Mouse (Mus musculus) forebrain, embryonic 12.5 days (tissue): ENCODE measurements around the gene Il1a. TPM values are rescaled to one million over a fixed set of nuclear protein-coding genes. Genes with fewer than 3 reads are reported as not detected.

Experiments used
- ATAC-seq: fragments of 200-750 bp; cut with Nextera tagmentation; 2 replicates; pipeline ENCODE4 v1.8.0; 2017; ENCODE audit warnings: moderate TSS enrichment; ENCODE audit not compliant: low FRiP score
- H3K27ac ChIP-seq: fragments of 300-500 bp; sonication (generic); 2 replicates; pipeline ENCODE4 v1.5.1; 2016; ENCODE audit warnings: mild to moderate bottlenecking
- H3K27me3 ChIP-seq: fragments of 300-500 bp; sonication (generic); 2 replicates; pipeline ENCODE4 v1.6.1; 2016; ENCODE audit warnings: mild to moderate bottlenecking
- H3K36me3 ChIP-seq: fragments of 300-500 bp; sonication (generic); replicated peaks from 2 replicates; pipeline ENCODE4 v1.6.1; 2016; ENCODE audit warnings: mild to moderate bottlenecking
- H3K4me1 ChIP-seq: fragments of 300-500 bp; sonication (generic); 2 replicates; pipeline ENCODE4 v1.6.1; 2016
- H3K4me2 ChIP-seq: fragments of 300-500 bp; sonication (generic); 2 replicates; pipeline ENCODE4 v1.6.1; 2016; ENCODE audit warnings: mild to moderate bottlenecking, moderate library complexity
- H3K4me3 ChIP-seq: fragments of 300-500 bp; sonication (generic); replicated peaks from 2 replicates; pipeline ENCODE4 v1.5.1; 2016; ENCODE audit warnings: mild to moderate bottlenecking
- H3K9ac ChIP-seq: fragments of 300-500 bp; sonication (generic); 2 replicates; pipeline ENCODE4 v1.6.1; 2016; ENCODE audit warnings: mild to moderate bottlenecking
- H3K9me3 ChIP-seq: fragments of 300-500 bp; sonication (generic); 2 replicates; pipeline ENCODE4 v1.6.1; 2016
- WGBS: fragments of 180-500 bp; shearing (Covaris S2); methylation state at CpG from one replicate; pipeline ENCODE4 v1.1.7; 2016; 5-methylcytosine and 5-hydroxymethylcytosine counted together
- polyA plus RNA-seq: library from polyadenylated mRNA; unstranded; fragments of >200 nt; fragmentation: Nextera tagmentation; extraction: Ambion mirVana; gene quantifications from 2 replicates; pipeline ENCODE4 v1.2.1, GENCODE M21; 2016

Gene Il1a
- polyA plus RNA-seq, 1 experiment from 2014 or later, result 0.18 TPM

DNA sequence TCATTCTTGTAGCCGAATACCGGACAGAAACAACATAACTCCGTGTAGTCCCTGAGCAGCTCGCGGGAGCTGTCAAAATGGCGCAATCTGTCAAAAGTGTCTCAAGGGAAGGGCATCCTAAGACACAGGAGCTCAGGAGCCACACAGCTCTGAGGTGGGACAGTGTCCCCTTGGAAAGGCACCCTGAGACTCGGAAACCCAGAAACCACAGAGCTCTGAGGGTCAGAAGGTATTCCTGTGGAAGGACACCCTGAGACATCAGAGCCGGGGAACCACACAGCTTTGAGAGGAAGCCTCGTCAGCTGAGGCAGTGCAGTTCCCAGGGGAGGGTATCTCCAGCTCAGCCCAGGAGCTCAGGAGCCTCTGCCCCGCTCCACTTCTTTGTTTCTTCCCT, 12.2 kb downstream of the Il1a start:
- Histone ChIP-seq H3K4me3 (peak overlapping the region; percentile 86), H3K27me3 (no peaks in the 10 kb centered on the region)
- ATAC-seq, result peak; percentile 67

DNA sequence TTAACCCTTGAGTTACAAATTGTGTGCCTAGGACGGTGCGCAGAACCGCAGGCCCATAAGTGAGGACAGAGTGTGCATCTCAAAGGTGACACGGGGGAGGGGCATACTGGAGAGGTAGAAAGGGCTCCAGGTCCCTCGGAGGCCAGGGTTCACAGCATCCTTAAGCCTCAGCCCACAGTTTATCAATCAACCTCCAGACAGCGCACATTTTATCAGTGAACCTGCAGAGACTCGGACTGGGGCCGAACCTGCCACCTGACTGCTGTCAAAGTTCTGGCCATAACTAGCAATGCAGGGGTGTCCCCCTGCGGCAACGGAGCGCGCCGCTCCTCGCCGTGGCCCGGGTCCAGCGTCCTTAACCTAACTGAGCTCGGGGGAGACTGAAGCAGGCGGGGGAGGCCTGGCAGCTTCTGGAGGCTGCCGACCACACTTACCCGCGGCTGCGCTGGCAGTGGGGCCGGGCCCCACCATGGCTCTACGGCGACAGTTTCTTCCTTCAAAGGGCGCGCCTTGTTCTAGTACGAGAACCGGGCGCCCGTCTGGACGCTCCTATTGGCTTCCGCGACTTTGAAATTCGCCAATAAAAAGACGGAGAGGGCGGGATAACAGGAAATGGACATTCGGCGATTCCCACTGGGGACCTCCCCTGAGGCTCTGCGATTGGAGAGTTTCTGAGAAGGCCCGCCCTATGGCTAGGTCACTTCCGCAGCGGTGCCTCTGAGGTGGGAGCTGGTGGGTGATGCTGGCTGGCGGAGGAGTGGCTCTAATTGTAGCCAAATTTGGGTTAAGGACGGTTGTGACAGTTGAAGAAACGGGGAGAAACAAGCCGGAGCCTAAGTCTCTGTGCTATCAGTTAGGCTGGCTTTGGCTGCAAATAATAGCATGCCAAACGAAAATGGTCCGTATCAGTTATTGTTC, 12.8 kb downstream of the Il1a start, which contains the start of gene Ckap2l:
TSS of gene Ckap2l (minus strand) at position 542 of the 918 bp plus-strand sequence.
- under 1% methylated on average over 50 of the region's 50 CpGs for WGBS
- Histone ChIP-seq H3K4me3 (peak within 1 kb of the TSS; percentile 86), H3K36me3 (no peaks in the 10 kb centered on the region; the same call in none of the 2 replicates), H3K4me1 (peaks cover 21% of the 10 kb centered on the region), H3K27ac (peak within 1 kb of the TSS; percentile 94), H3K9me3 (no peaks in the 10 kb centered on the region), H3K4me2 (peak within 1 kb of the TSS; percentile 80), H3K9ac (peak within 1 kb of the TSS; percentile 78), H3K27me3 (no peaks in the 10 kb centered on the region)
- ATAC-seq, result peak; percentile 100

More for the DNA sequence above, 12.2 kb downstream of the Il1a start:
- Histone ChIP-seq H3K4me1 (peaks cover 21% of the 10 kb centered on the region), H3K27ac (peak overlapping the region; percentile 94), H3K9ac (peak overlapping the region; percentile 77), H3K36me3 (no peaks in the 10 kb centered on the region; the same call in none of the 2 replicates), H3K4me2 (peak overlapping the region; percentile 80), H3K9me3 (no peaks in the 10 kb centered on the region)
- 2% methylated on average over 10 of the region's 10 CpGs for WGBS

GRCm38 (mm10) chr2:129296086-129296485, 13.7 kb downstream of the Il1a start:
- WGBS, result 60% methylated on average over 5 of the region's 5 CpGs
- Histone ChIP-seq H3K9ac (peak overlapping the region; percentile 78), H3K27me3 (no peaks in the 10 kb centered on the region), H3K4me3 (peak overlapping the region; percentile 86), H3K27ac (no peak overlapping the region), H3K9me3 (no peaks in the 10 kb centered on the region), H3K36me3 (peaks cover 3% of the 10 kb centered on the region), H3K4me2 (peak overlapping the region; percentile 69), H3K4me1 (peaks cover 21% of the 10 kb centered on the region)
- no peak for ATAC-seq

- 93% methylated on average over 5 of the region's 5 CpGs for WGBS
- no peaks in the 10 kb centered on the region for H3K9me3 ChIP-seq
- peaks cover 9% of the 10 kb centered on the region for H3K36me3 ChIP-seq
- no peak for ATAC-seq
- H3K27ac ChIP-seq, result no peak overlapping the region
- H3K27me3 ChIP-seq, result no peaks in the 10 kb centered on the region
- H3K4me2 ChIP-seq, result peak overlapping the region; percentile 69; the same call in 1 of the 2 replicates
- H3K4me3 ChIP-seq, result no peak overlapping the region
- no peak overlapping the region for H3K9ac ChIP-seq
- peaks cover 21% of the 10 kb centered on the region for H3K4me1 ChIP-seq
Observed at GRCm38 (mm10) chr2:129295075-129295474, 14.7 kb downstream of the Il1a start.

DNA sequence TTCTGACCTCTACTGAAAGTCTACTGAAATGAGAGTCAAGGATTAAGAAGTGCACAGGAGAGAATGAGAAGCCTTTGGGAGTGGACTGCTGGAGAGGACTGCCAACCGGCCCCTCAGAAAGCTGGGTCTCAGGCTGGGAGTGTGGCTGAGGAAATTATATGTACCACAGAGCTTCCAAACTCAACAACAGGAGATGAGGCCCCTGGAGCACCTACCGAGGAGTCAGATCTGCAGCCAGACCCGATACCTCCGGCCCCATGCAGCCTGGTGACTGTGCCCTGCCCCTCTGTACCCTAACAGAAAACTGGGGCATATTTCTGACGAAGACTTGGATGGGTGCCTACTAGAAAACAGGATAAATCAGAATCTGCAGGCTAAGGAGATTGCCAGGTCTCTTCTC, 35.9 kb downstream of the Il1a start:
- H3K27ac ChIP-seq, result no peak overlapping the region
- no peak overlapping the region for H3K4me3 ChIP-seq
- peaks cover 70% of the 10 kb centered on the region for H3K36me3 ChIP-seq
- no peak for ATAC-seq
- 95% methylated on average over 5 of the region's 5 CpGs for WGBS
- no peak overlapping the region for H3K4me2 ChIP-seq
- H3K4me1 ChIP-seq, result no peaks in the 10 kb centered on the region
- H3K27me3 ChIP-seq, result no peaks in the 10 kb centered on the region
- H3K9me3 ChIP-seq, result no peaks in the 10 kb centered on the region
- H3K9ac ChIP-seq, result no peak overlapping the region

DNA sequence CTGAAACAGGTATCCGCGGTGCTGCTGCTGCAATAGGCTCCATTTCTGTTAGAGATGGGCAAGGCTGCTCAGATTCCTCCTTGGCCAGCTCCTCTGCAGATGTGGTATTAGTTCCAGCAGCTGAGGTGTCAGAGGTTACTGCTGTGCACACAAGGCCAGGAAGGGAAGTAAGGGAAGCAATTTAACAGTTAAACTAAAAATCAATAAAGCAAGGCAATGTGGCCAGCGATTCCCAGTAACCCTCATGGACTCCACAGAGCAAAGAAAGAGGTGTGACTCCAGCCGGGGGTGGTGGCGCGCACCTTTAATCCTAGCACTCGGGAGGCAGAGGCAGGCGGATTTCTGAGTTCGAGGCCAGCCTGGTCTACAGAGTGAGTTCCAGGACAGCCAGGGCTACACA, 39.2 kb downstream of the Il1a start:
- peaks cover 87% of the 10 kb centered on the region for H3K36me3 ChIP-seq
- H3K9ac ChIP-seq, result no peak overlapping the region

GRCm38 (mm10) chr2:129269986-129270385, 39.8 kb downstream of the Il1a start:
- no peak overlapping the region for H3K4me2 ChIP-seq
- no peak for ATAC-seq
- peaks cover 82% of the 10 kb centered on the region for H3K36me3 ChIP-seq
- no peak overlapping the region for H3K27ac ChIP-seq
- H3K4me3 ChIP-seq, result no peak overlapping the region
- H3K9me3 ChIP-seq, result 0 out of 2 replicates have a peak, but pooled peaks cover 8% of the 10 kb centered on the region
- WGBS, result 93% methylated on average over 5 of the region's 5 CpGs
- no peak overlapping the region for H3K9ac ChIP-seq
- no peaks in the 10 kb centered on the region for H3K27me3 ChIP-seq
- no peaks in the 10 kb centered on the region for H3K4me1 ChIP-seq

More for the DNA sequence above, 39.2 kb downstream of the Il1a start:
- Histone ChIP-seq H3K9me3 (0 out of 2 replicates have a peak, but pooled peaks cover 8% of the 10 kb centered on the region), H3K4me2 (no peak overlapping the region), H3K4me3 (no peak overlapping the region), H3K4me1 (no peaks in the 10 kb centered on the region), H3K27ac (no peak overlapping the region), H3K27me3 (no peaks in the 10 kb centered on the region)
- 90% methylated on average over 9 of the region's 9 CpGs for WGBS
- no peak for ATAC-seq

GRCm38 (mm10) chr2:129269161-129269643, 40.6 kb downstream of the Il1a start:
- Histone ChIP-seq H3K4me1 (no peaks in the 10 kb centered on the region), H3K27ac (no peak overlapping the region), H3K9me3 (0 out of 2 replicates have a peak, but pooled peaks cover 8% of the 10 kb centered on the region), H3K9ac (no peak overlapping the region), H3K36me3 (peaks cover 77% of the 10 kb centered on the region), H3K4me2 (no peak overlapping the region), H3K4me3 (no peak overlapping the region), H3K27me3 (no peaks in the 10 kb centered on the region)
- WGBS, result 94% methylated on average over 12 of the region's 12 CpGs
- no peak for ATAC-seq

DNA sequence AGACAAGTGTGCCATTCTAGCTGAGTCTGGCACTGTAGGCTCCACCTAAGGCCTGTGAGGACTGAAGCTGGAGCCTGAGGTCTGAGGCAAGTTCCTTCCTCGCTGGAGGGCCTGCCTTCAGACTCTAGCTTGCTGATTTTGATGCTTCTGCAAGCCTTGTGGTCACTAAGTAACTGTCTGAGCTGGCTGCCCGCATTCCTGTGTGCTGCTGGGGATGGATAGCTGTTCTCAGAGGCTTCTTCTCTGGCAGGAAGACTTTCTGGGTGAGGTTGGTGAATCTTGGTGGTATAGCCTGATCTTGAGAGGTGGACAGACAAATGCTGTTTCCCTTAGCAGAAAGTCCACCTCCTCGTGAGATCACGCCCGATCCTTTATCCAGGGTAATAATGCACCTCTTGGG, 42.0 kb downstream of the Il1a start:
- Histone ChIP-seq H3K36me3 (peaks cover 63% of the 10 kb centered on the region), H3K4me2 (no peak overlapping the region), H3K4me3 (no peak overlapping the region), H3K9me3 (0 out of 2 replicates have a peak, but pooled peaks cover 8% of the 10 kb centered on the region), H3K4me1 (no peaks in the 10 kb centered on the region), H3K27ac (no peak overlapping the region), H3K27me3 (no peaks in the 10 kb centered on the region), H3K9ac (no peak overlapping the region)
- ATAC-seq, result no peak
- 98% methylated on average over 5 of the region's 5 CpGs for WGBS

GRCm38 (mm10) chr2:129265316-129265715, 44.5 kb downstream of the Il1a start:
- 93% methylated on average over 7 of the region's 7 CpGs for WGBS
- Histone ChIP-seq H3K27me3 (no peaks in the 10 kb centered on the region), H3K27ac (no peak overlapping the region), H3K36me3 (peaks cover 44% of the 10 kb centered on the region), H3K4me1 (no peaks in the 10 kb centered on the region), H3K4me2 (no peak overlapping the region), H3K4me3 (no peak overlapping the region), H3K9me3 (0 out of 2 replicates have a peak, but pooled peaks cover 8% of the 10 kb centered on the region), H3K9ac (no peak overlapping the region)
- ATAC-seq, result no peak

DNA sequence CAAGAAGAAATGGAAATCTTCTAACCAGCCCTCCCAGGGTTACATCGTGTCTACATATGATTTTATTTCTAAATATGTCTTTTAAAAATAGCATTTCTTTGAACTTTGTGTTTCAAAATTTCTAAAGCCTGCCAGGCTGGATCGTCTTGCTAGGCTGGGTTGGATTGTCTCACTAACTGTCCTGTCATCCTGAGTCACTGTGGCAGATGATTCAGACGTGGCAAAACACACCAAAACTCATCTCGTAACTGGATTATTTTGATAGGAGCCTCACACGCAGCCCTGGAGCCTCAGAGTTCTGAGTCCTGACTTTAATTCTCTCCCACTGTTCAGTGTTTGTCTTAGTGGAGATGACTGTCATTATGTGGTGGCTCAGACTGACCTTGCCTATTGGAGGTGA, 46.7 kb downstream of the Il1a start:
- no peak for ATAC-seq
- Histone ChIP-seq H3K9me3 (0 out of 2 replicates have a peak, but pooled peaks cover 8% of the 10 kb centered on the region), H3K36me3 (peaks cover 22% of the 10 kb centered on the region), H3K27ac (no peak overlapping the region), H3K27me3 (0 out of 2 replicates have a peak, but pooled peaks cover 4% of the 10 kb centered on the region), H3K4me2 (no peak overlapping the region), H3K9ac (no peak overlapping the region), H3K4me1 (peaks cover 4% of the 10 kb centered on the region), H3K4me3 (no peak overlapping the region)
- WGBS, result 80% methylated on average over 5 of the region's 5 CpGs

DNA sequence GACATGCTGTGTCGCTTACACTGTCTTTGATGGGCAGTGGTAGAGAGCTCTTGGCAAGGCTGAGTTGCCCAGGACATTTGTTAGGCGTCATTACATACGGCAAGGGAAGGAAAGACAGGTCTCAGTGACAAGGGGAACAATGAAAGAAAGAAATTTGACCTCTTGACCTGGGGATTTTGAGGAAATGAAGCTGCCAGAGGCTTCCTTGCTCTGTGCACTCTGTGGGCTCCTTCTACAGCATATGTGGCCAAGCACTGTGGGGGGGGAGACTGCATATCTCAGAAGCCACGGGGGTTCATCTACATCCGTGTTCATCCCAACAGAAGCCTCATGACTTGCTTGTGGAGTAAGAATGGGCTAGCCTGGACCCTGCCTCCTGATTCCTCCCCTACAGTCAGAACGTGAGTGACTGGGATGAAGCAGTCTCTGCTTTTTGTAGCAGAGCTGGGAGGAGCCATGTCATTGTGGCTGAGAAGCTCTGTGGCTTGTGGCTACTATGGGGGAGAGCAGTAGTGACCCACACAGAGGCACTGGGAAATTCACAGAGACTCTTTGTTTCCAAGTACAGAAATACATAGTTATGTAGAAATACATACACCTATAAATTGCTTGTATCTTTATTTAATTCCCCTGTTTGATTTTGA, 48.5 kb downstream of the Il1a start:
- 48% methylated on average over 6 of the region's 6 CpGs for WGBS
- H3K9me3 ChIP-seq, result 0 out of 2 replicates have a peak, but pooled peaks cover under 1% of the 10 kb centered on the region
- no peak overlapping the region for H3K9ac ChIP-seq
- peaks cover 4% of the 10 kb centered on the region for H3K4me1 ChIP-seq
- peaks cover 4% of the 10 kb centered on the region; the same call in 1 of the 2 replicates for H3K36me3 ChIP-seq
- H3K4me2 ChIP-seq, result no peak overlapping the region
- no peak for ATAC-seq
- H3K4me3 ChIP-seq, result no peak overlapping the region
- 0 out of 2 replicates have a peak, but pooled peaks cover 4% of the 10 kb centered on the region for H3K27me3 ChIP-seq
- H3K27ac ChIP-seq, result no peak overlapping the region
